Mouse (Mus musculus): ENCODE data around the gene Ifitm1. TPM values are rescaled to one million over a fixed set of nuclear protein-coding genes. Genes with fewer than 3 reads are reported as not detected.

Gene Ifitm1
- polyA plus RNA-seq, 1 experiment from 2014 or later: 8.0 TPM

- WGBS: 14% methylated on average over 9 of the region's 9 CpGs
- H3K9ac ChIP-seq (ENCODE audit: low read length): no peak overlapping the region; the same call in 1 of the 2 replicates
- no peak for ATAC-seq (ENCODE audit: low FRiP score)
- no peaks in the 10 kb centered on the region; the same call in 1 of the 2 replicates for H3K27me3 ChIP-seq (ENCODE audit: control insufficient read depth, insufficient read depth, low read length)
- peak overlapping the region; percentile 31 for H3K4me3 ChIP-seq (ENCODE audit: low read depth, low read length)
- H3K27ac ChIP-seq (ENCODE audit: low read depth, low read length): no peak overlapping the region
- H3K4me1 ChIP-seq (ENCODE audit: control insufficient read depth, insufficient read depth, low read length): peaks cover 9% of the 10 kb centered on the region
- DNase-seq (ENCODE audit: low spot score, missing footprints): peak; percentile 85
- H3K36me3 ChIP-seq (ENCODE audit: control insufficient read depth, insufficient read depth, low read length): no peaks in the 10 kb centered on the region
- H3K9me3 ChIP-seq (ENCODE audit: control insufficient read depth, low read length): no peaks in the 10 kb centered on the region
- H3K4me2 ChIP-seq: peak overlapping the region; percentile 42
Observed at GRCm38 (mm10) chr7:140954733-140955071, 12.3 kb upstream of the Ifitm1 start.

DNA sequence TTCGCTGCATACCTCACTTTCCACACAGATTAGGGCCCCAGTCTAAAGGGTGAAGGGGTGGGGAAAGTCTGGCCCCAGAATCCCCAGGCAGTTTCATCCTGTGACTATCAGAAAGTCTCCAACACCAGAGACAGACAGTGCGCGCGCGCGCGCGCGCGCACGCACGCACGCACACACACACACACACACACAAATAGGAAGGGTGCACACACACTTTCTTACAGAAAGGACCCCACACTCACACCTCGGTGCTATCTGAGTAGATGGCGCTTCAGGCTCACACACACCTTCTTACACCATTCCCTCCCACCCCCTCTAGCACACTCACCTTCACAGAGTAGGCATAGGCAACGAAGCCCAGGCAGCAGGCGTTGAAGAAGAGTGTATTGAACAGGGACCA, 11.7 kb upstream of the Ifitm1 start:
- peak overlapping the region; percentile 42 for H3K4me2 ChIP-seq
- H3K27ac ChIP-seq (ENCODE audit: low read depth, low read length): no peak overlapping the region
- WGBS: 8% methylated on average over 17 of the region's 17 CpGs
- H3K9ac ChIP-seq (ENCODE audit: low read length): peak overlapping the region; percentile 39
- no peaks in the 10 kb centered on the region for H3K36me3 ChIP-seq (ENCODE audit: control insufficient read depth, insufficient read depth, low read length)
- H3K4me1 ChIP-seq (ENCODE audit: control insufficient read depth, insufficient read depth, low read length): peaks cover 9% of the 10 kb centered on the region
- peak overlapping the region; percentile 31 for H3K4me3 ChIP-seq (ENCODE audit: low read depth, low read length)
- no peaks in the 10 kb centered on the region; the same call in 1 of the 2 replicates for H3K27me3 ChIP-seq (ENCODE audit: control insufficient read depth, insufficient read depth, low read length)
- H3K9me3 ChIP-seq (ENCODE audit: control insufficient read depth, low read length): no peaks in the 10 kb centered on the region
- DNase-seq (ENCODE audit: low spot score, missing footprints) (peak; percentile 93), ATAC-seq (ENCODE audit: low FRiP score) (peak; percentile 53)

DNA sequence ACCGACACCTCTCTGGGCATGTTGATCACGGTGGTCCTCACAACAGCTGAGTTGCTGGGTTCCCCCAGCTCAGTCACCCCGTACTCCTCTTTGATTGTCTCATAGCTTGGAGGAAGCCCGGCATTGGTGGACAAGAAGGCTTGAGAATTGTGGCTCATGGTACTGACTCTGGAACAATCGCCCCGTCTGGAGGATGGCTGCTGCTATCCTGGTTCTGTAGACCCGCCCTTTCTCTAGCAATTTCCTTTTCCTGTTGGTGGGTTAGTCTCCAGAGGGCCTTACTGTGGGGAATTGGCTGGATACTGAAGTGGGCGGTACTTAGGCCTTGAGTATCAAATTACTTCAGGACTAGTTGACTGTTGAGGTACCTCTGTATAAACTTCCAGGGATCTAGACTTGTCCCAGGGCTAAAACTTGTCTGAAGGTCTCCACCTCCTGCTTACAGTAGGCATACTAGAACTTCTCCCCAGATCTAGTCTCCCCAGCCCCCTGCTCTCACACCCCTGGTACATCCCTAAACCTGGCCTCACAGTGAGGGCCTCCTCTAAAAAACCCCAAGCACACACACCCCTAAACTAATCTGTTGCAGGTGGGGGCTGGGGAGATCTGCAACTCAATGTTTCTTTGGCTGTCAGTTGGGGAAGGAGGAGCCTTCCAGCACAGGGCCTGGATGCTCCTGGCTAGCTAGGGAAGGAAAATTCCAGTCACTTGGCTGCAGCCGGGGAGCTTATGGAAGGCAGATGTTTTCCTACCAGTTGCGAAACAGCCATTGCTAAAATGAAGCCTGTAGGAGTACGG, 11.1 kb upstream of the Ifitm1 start, which contains the start of the genes Gm45717 and Ifitm2:
Gene Gm45717 (minus strand): TSS at position 180 of the 798 bp plus-strand sequence.
Gene Ifitm2 (minus strand): TSS at position 230 of the 798 bp plus-strand sequence.
- H3K27ac ChIP-seq (ENCODE audit: low read depth, low read length): no peak within 1 kb of the TSS

DNA sequence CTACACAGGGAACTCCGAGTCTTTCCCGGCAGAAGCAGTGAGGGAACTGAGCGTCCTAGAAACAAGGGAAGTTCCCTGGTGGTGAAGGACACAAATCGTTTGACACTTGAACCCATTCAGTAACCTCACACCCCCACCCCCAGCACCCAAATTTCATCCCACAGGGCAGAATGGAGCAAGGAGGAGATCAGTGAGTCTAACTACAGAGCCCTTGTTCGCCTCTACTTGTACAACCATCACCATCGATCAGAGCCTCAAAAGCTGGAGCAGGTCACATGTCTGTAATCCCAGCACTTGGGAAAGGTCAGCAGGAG, 10.5 kb upstream of the Ifitm1 start:
- H3K27me3 ChIP-seq (ENCODE audit: control insufficient read depth, insufficient read depth, low read length): no peaks in the 10 kb centered on the region; the same call in 1 of the 2 replicates
- 58% methylated on average over 6 of the region's 6 CpGs for WGBS
- H3K9ac ChIP-seq (ENCODE audit: low read length): no peak overlapping the region
- peaks cover 9% of the 10 kb centered on the region for H3K4me1 ChIP-seq (ENCODE audit: control insufficient read depth, insufficient read depth, low read length)
- DNase-seq (ENCODE audit: low spot score, missing footprints) (peak; percentile 79), ATAC-seq (ENCODE audit: low FRiP score) (no peak)
- no peaks in the 10 kb centered on the region for H3K36me3 ChIP-seq (ENCODE audit: control insufficient read depth, insufficient read depth, low read length)
- H3K4me3 ChIP-seq (ENCODE audit: low read depth, low read length): no peak overlapping the region
- no peaks in the 10 kb centered on the region for H3K9me3 ChIP-seq (ENCODE audit: control insufficient read depth, low read length)
- no peak overlapping the region for H3K4me2 ChIP-seq
- no peak overlapping the region for H3K27ac ChIP-seq (ENCODE audit: low read depth, low read length)

More for the DNA sequence above, 11.1 kb upstream of the Ifitm1 start, which contains the start of the genes Gm45717 and Ifitm2:
- 16% methylated on average over 11 of the region's 11 CpGs for WGBS
- H3K9ac ChIP-seq (ENCODE audit: low read length): peak within 1 kb of the TSS; percentile 39
- H3K36me3 ChIP-seq (ENCODE audit: control insufficient read depth, insufficient read depth, low read length): no peaks in the 10 kb centered on the region
- peaks cover 9% of the 10 kb centered on the region for H3K4me1 ChIP-seq (ENCODE audit: control insufficient read depth, insufficient read depth, low read length)
- ATAC-seq (ENCODE audit: low FRiP score) (peak; percentile 33), DNase-seq (ENCODE audit: low spot score, missing footprints) (peak; percentile 90)
- H3K4me2 ChIP-seq: peak within 1 kb of the TSS; percentile 42
- no peaks in the 10 kb centered on the region for H3K9me3 ChIP-seq (ENCODE audit: control insufficient read depth, low read length)
- no peaks in the 10 kb centered on the region; the same call in 1 of the 2 replicates for H3K27me3 ChIP-seq (ENCODE audit: control insufficient read depth, insufficient read depth, low read length)
- peak within 1 kb of the TSS; percentile 31 for H3K4me3 ChIP-seq (ENCODE audit: low read depth, low read length)

- H3K9me3 ChIP-seq (ENCODE audit: control insufficient read depth, low read length): no peaks in the 10 kb centered on the region
- peaks cover 9% of the 10 kb centered on the region for H3K4me1 ChIP-seq (ENCODE audit: control insufficient read depth, insufficient read depth, low read length)
- no peak overlapping the region for H3K4me3 ChIP-seq (ENCODE audit: low read depth, low read length)
- no peak overlapping the region for H3K9ac ChIP-seq (ENCODE audit: low read length)
- WGBS: 4% methylated on average over 9 of the region's 9 CpGs
- no peak overlapping the region for H3K27ac ChIP-seq (ENCODE audit: low read depth, low read length)
- H3K36me3 ChIP-seq (ENCODE audit: control insufficient read depth, insufficient read depth, low read length): no peaks in the 10 kb centered on the region
- ATAC-seq (ENCODE audit: low FRiP score) (no peak), DNase-seq (ENCODE audit: low spot score, missing footprints) (peak; percentile 85)
- no peaks in the 10 kb centered on the region; the same call in 1 of the 2 replicates for H3K27me3 ChIP-seq (ENCODE audit: control insufficient read depth, insufficient read depth, low read length)
- no peak overlapping the region for H3K4me2 ChIP-seq
Observed at GRCm38 (mm10) chr7:140959181-140959901, 7.7 kb upstream of the Ifitm1 start.

GRCm38 (mm10) chr7:140960026-140960425, 7.0 kb upstream of the Ifitm1 start:
- no peak overlapping the region for H3K27ac ChIP-seq (ENCODE audit: low read depth, low read length)
- peak; percentile 66 for DNase-seq (ENCODE audit: low spot score, missing footprints)
- H3K36me3 ChIP-seq (ENCODE audit: control insufficient read depth, insufficient read depth, low read length): no peaks in the 10 kb centered on the region
- no peaks in the 10 kb centered on the region for H3K9me3 ChIP-seq (ENCODE audit: control insufficient read depth, low read length)
- H3K27me3 ChIP-seq (ENCODE audit: control insufficient read depth, insufficient read depth, low read length): no peaks in the 10 kb centered on the region; the same call in 1 of the 2 replicates
- no peak overlapping the region for H3K4me3 ChIP-seq (ENCODE audit: low read depth, low read length)
- H3K4me1 ChIP-seq (ENCODE audit: control insufficient read depth, insufficient read depth, low read length): peaks cover 9% of the 10 kb centered on the region
- 58% methylated on average over 5 of the region's 5 CpGs for WGBS
- H3K9ac ChIP-seq (ENCODE audit: low read length): no peak overlapping the region
- H3K4me2 ChIP-seq: no peak overlapping the region
- ATAC-seq (ENCODE audit: low FRiP score): no peak

- Histone ChIP-seq H3K4me1 (ENCODE audit: control insufficient read depth, insufficient read depth, low read length) (peaks cover 3% of the 10 kb centered on the region; the same call in 1 of the 2 replicates), H3K4me3 (ENCODE audit: low read depth, low read length) (no peak overlapping the region), H3K9me3 (ENCODE audit: control insufficient read depth, low read length) (no peaks in the 10 kb centered on the region), H3K27ac (ENCODE audit: low read depth, low read length) (no peak overlapping the region), H3K36me3 (ENCODE audit: control insufficient read depth, insufficient read depth, low read length) (no peaks in the 10 kb centered on the region), H3K4me2 (no peak overlapping the region), H3K9ac (ENCODE audit: low read length) (no peak overlapping the region), H3K27me3 (ENCODE audit: control insufficient read depth, insufficient read depth, low read length) (no peaks in the 10 kb centered on the region)
- DNase-seq (ENCODE audit: low spot score, missing footprints) (peak; percentile 62), ATAC-seq (ENCODE audit: low FRiP score) (no peak)
- WGBS: 46% methylated on average over 2 of the region's 2 CpGs
Observed at GRCm38 (mm10) chr7:140961416-140961815, 5.6 kb upstream of the Ifitm1 start.

- no peak for ATAC-seq (ENCODE audit: low FRiP score)
- Histone ChIP-seq H3K4me1 (ENCODE audit: control insufficient read depth, insufficient read depth, low read length) (peaks cover 4% of the 10 kb centered on the region; the same call in 1 of the 2 replicates), H3K9me3 (ENCODE audit: control insufficient read depth, low read length) (no peaks in the 10 kb centered on the region), H3K4me2 (no peak overlapping the region), H3K27me3 (ENCODE audit: control insufficient read depth, insufficient read depth, low read length) (no peaks in the 10 kb centered on the region), H3K9ac (ENCODE audit: low read length) (no peak overlapping the region), H3K27ac (ENCODE audit: low read depth, low read length) (no peak overlapping the region), H3K4me3 (ENCODE audit: low read depth, low read length) (no peak overlapping the region), H3K36me3 (ENCODE audit: control insufficient read depth, insufficient read depth, low read length) (no peaks in the 10 kb centered on the region)
- 68% methylated on average over 2 of the region's 2 CpGs for WGBS
- DNase-seq (ENCODE audit: low spot score, missing footprints): no peak
Observed at GRCm38 (mm10) chr7:140962733-140963132, 4.3 kb upstream of the Ifitm1 start.
